Mouse (Mus musculus) E14TG2a.4 (cell line): ENCODE results near the gene Tbc1d9b.

Experiments
- H3K27me3 ChIP-seq: 2 replicates; pipeline ENCODE4 v1.6.1; 2014; ENCODE audit warnings: low read length, control low read depth; ENCODE audit not compliant: insufficient read depth
- H3K36me3 ChIP-seq: 2 replicates; pipeline ENCODE4 v1.6.1; 2014; ENCODE audit warnings: low read length, control low read depth; ENCODE audit not compliant: insufficient read depth
- H3K4me1 ChIP-seq: replicated peaks from 2 replicates; pipeline ENCODE4 v1.6.1; 2014; ENCODE audit warnings: low read depth, low read length, control low read depth
- H3K4me3 ChIP-seq: replicated peaks from 2 replicates; pipeline ENCODE4 v1.5.1; 2014; ENCODE audit warnings: mild to moderate bottlenecking, low read length
- H3K9me3 ChIP-seq: 2 replicates; pipeline ENCODE4 v1.6.1; 2014; ENCODE audit warnings: low read length, control low read depth
- CTCF ChIP-seq: conservative IDR thresholded peaks from 2 replicates; pipeline ENCODE4 v1.5.1; 2014; ENCODE audit warnings: low read length
- NANOG ChIP-seq: IDR thresholded peaks from 2 replicates; pipeline ENCODE4 v1.6.1; 2014; ENCODE audit warnings: borderline replicate concordance, low read length, mixed read lengths
- POU5F1 ChIP-seq: IDR thresholded peaks from 2 replicates; pipeline ENCODE4 v1.6.1; 2014; ENCODE audit warnings: low read length, borderline replicate concordance

Gene Tbc1d9b

DNA sequence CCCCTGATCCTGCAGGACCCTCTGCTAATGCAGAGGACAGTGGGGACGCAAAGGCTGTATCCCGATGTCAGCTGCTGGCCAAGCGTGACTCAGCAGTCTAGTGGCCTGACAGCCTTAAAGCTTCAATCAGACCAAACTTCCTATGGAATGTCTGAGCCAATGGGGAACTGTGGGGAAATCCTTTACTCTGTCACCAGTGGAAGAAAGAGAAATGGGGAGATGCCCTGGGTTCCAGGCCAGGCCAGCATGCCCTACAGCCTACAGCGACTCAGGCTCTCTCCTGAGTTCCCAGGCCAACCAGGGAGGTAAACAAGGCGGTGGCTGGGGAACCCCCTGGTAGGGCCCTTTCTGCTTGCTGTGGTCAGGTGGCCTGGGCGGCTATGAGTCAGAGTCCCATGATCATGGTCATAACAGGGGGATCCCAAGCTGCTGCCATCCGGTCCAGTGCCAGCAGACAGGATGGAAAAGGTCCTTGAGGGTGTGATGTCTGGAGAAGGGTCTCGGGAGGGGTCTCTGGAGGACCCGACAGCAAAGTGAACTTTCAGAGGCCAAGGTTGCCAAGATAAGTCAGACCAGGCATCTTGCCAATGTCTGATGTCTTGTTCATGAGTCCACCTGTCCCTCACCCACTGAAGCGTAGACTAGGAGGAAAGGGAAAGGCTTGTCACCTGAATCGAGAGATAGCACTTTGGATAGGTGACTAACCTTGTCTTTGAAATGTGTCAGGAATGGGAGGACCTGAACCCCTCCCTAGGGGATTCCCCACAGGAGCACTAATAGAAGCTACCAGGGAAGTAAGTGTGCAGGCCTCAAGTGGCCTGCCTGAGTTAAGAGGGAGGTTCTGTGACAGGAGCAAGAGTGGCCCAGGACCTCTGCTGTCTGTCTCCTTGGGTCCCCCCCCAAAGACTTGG, 81.9 kb downstream of the Tbc1d9b start:
- H3K27me3 ChIP-seq, result no peaks in the 10 kb centered on the region
- H3K9me3 ChIP-seq, result no peaks in the 10 kb centered on the region
- TF ChIP-seq NANOG (no peak), POU5F1 (no peak), CTCF (no peak)
- H3K4me1 ChIP-seq, result peaks cover 83% of the 10 kb centered on the region
- H3K36me3 ChIP-seq, result peaks cover 11% of the 10 kb centered on the region
- peak overlapping the region; percentile 32; the same call in 1 of the 2 replicates for H3K4me3 ChIP-seq

DNA sequence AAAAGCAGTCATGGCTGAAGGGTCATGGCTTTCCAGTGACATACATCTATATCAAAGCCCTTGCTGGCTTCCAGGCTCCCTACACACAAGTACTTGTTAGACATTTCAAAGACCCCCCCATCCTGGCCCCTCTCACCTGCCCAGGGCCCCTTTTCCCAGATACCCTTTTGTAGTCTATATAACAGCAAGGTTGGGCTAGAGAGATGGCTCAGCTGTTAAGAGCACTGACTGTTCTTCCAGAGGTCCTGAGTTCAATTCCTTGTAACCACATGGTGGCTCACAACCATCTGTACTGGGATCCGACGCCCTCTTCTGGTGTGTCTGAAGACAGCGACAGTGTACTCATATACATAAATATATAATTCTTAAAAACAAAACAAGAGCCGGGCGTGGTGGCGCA, 83.4 kb downstream of the Tbc1d9b start:
- Histone ChIP-seq H3K4me1 (peaks cover 84% of the 10 kb centered on the region), H3K4me3 (no peak overlapping the region), H3K27me3 (no peaks in the 10 kb centered on the region), H3K9me3 (no peaks in the 10 kb centered on the region), H3K36me3 (no peaks in the 10 kb centered on the region)
- TF ChIP-seq NANOG, result no peak
- no peak for TF ChIP-seq POU5F1
- no peak for TF ChIP-seq CTCF

DNA sequence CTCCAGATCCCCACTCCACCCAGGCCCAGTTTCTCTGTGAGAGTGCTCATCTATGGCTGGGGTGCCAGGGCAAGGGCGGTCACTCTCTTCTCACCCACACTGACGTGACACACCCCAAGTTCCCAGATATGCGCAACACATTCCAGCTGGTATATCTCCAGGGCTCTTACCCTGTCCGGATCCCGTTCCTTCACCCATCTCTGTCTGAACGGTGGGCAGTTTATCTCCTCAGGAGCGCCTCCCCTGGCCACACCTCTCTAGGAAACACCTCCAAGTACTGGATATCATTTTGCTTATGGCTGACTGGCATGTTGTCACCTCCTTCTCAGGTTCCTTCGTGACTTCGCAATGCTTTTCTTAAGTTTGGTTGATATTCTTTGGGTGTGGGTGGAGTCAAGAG, 84.4 kb downstream of the Tbc1d9b start:
- no peaks in the 10 kb centered on the region for H3K9me3 ChIP-seq
- H3K4me3 ChIP-seq, result peak overlapping the region; percentile 41
- TF ChIP-seq NANOG (no peak), POU5F1 (no peak)
- no peaks in the 10 kb centered on the region for H3K36me3 ChIP-seq
- peaks cover 87% of the 10 kb centered on the region for H3K4me1 ChIP-seq
- no peaks in the 10 kb centered on the region for H3K27me3 ChIP-seq

DNA sequence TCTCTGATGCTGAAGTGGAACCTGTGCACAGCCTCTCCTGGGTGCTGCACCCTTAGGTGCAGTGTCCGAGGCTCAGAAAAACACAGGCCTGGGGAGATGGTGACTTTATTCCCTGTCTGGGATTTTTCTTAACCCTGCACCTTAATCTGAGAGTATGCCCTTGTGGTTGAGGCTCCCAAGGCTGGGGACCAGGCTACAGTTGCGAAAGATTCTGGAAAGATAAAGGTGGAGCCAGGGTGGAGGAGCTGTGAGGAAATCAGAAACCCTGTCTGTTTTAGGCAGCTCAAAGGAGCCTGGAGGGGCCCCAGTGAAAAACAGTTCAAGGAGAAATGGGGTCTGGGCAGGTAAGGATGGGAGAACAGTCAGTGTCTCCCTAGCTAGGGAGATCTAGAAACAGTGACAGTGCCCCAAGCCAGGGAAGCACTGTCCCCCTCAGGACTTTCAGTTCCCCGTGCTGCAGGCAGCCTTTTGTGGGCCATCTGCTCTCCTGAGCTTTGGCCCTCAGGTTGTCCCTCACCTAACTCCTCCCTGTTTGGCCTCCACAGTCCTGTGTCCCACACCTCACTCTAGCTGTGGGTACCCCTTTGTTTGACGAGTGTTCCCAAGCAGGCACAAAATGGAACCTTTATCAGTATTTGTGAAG, 85.6 kb downstream of the Tbc1d9b start:
- TF ChIP-seq NANOG, result no peak
- no peak for TF ChIP-seq CTCF
- no peak for TF ChIP-seq POU5F1
- peak overlapping the region; percentile 41; the same call in 1 of the 2 replicates for H3K4me3 ChIP-seq
- H3K27me3 ChIP-seq, result no peaks in the 10 kb centered on the region
- no peaks in the 10 kb centered on the region for H3K36me3 ChIP-seq
- peaks cover 76% of the 10 kb centered on the region for H3K4me1 ChIP-seq
- no peaks in the 10 kb centered on the region for H3K9me3 ChIP-seq

DNA sequence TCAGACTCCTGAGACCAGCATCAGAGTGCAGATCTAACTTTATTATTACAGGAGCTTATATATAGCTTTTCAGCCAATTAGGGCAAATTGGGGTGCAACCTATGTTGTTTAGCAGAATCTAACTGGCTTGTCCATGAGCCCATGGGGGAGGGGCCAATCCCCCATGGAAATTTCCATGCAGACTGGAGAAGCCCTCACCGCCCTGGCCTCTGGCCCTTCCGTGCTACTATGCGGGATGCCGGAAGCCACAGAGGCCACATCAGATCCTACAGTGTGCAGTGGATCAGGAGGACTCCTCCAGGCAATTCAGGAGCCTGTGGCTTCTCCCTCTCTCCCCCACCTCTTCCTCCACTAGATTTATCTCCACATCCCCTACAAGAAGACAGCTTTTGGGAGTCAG, 86.6 kb downstream of the Tbc1d9b start:
- TF ChIP-seq CTCF (no peak), POU5F1 (no peak), NANOG (no peak)
- no peaks in the 10 kb centered on the region for H3K9me3 ChIP-seq
- H3K36me3 ChIP-seq, result no peaks in the 10 kb centered on the region
- peaks cover 66% of the 10 kb centered on the region for H3K4me1 ChIP-seq
- peaks cover 6% of the 10 kb centered on the region for H3K27me3 ChIP-seq
- H3K4me3 ChIP-seq, result peak overlapping the region; percentile 39

DNA sequence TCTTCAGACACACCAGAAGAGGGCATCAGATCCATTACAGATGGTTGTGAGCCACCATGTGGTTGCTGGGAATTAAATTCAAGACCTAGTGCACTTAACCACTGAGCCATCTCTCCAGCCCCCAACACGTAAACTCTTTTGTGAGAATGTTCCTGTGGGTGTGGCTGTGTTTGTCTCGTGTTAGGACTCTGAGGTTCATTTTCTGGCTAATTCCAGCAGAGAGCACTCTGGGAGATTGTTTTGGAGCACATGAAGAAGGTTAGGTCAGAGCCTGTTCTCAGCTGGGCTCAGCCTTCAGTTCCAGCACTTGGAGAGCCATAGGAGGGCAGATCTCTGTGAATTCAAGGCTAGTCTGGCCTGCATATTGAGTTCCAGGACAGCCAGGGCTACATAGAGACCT, 88.6 kb downstream of the Tbc1d9b start:
- peak; percentile 18; the same call in 1 of the 2 replicates for TF ChIP-seq CTCF
- TF ChIP-seq POU5F1, result no peak
- H3K4me3 ChIP-seq, result no peak overlapping the region
- H3K36me3 ChIP-seq, result no peaks in the 10 kb centered on the region
- H3K27me3 ChIP-seq, result peaks cover 26% of the 10 kb centered on the region
- H3K9me3 ChIP-seq, result no peaks in the 10 kb centered on the region
- peaks cover 68% of the 10 kb centered on the region for H3K4me1 ChIP-seq
